Mouse (Mus musculus) ES-E14 (cell line): ENCODE results near the gene Ybx3. TPM values are rescaled to one million over a fixed set of nuclear protein-coding genes. Genes with fewer than 3 reads are reported as not detected.

Experiments
- DNase-seq: peaks from one replicate; pipeline ENCODE4 v3.0.0-alpha.2; 2013; ENCODE audit warnings: low read depth, low spot score
- H3K27ac ChIP-seq: 2 replicates; pipeline ENCODE4 v1.5.1; 2012; ENCODE audit warnings: low read depth, mild to moderate bottlenecking, low read length, moderate library complexity, mixed read lengths; ENCODE audit not compliant: poor library complexity, insufficient read depth, severe bottlenecking
- H3K36me3 ChIP-seq: 2 replicates; pipeline ENCODE4 v1.6.1; 2012; ENCODE audit warnings: mild to moderate bottlenecking, low read length, moderate library complexity, mixed read lengths; ENCODE audit not compliant: control insufficient read depth, poor library complexity, insufficient read depth, severe bottlenecking
- H3K4me1 ChIP-seq, 2 experiments: fragments of 150-350 bp in 1 of 2; sonication (generic) in 1 of 2; 2 replicates each; pipeline ENCODE4 v1.6.1; 2012; ENCODE audit warnings: low read length in 2 of 2, mild to moderate bottlenecking in 1 of 2, mixed read lengths in 1 of 2; ENCODE audit not compliant: control insufficient read depth in 2 of 2, insufficient read depth in 2 of 2, poor library complexity in 1 of 2
- H3K4me3 ChIP-seq, 2 experiments: fragments of 150-350 bp in 1 of 2; sonication (generic) in 1 of 2; 2 replicates each; pipeline ENCODE4 v1.5.1; 2012; ENCODE audit warnings: low read length in 2 of 2, low read depth in 1 of 2, mild to moderate bottlenecking in 1 of 2, mixed read lengths in 1 of 2; ENCODE audit not compliant: insufficient read depth in 1 of 2, poor library complexity in 1 of 2, severe bottlenecking in 1 of 2
- H3K9ac ChIP-seq: 2 replicates; pipeline ENCODE4 v1.6.1; 2012; ENCODE audit warnings: low read depth, mild to moderate bottlenecking, low read length, mixed read lengths; ENCODE audit not compliant: poor library complexity, insufficient read depth, severe bottlenecking
- H3K9me3 ChIP-seq: fragments of 150-350 bp; sonication (generic); 2 replicates; pipeline ENCODE4 v1.6.1; 2012; ENCODE audit warnings: low read depth, mild to moderate bottlenecking, low read length; ENCODE audit not compliant: control insufficient read depth, insufficient read depth
- CHD2 ChIP-seq: IDR thresholded peaks from 2 replicates; pipeline ENCODE4 v1.6.1; 2014; ENCODE audit warnings: mild to moderate bottlenecking, low read depth, low read length, inconsistent platforms
- HCFC1 ChIP-seq: IDR thresholded peaks from 2 replicates; pipeline ENCODE4 v1.6.1; 2012; ENCODE audit warnings: low read length, inconsistent platforms, borderline replicate concordance; ENCODE audit not compliant: insufficient read depth
- MAFK ChIP-seq: IDR thresholded peaks from 2 replicates; pipeline ENCODE4 v1.6.1; 2014; ENCODE audit warnings: mild to moderate bottlenecking, low read depth, low read length, inconsistent platforms; ENCODE audit not compliant: insufficient read depth
- ZC3H11A ChIP-seq: IDR thresholded peaks from 2 replicates; pipeline ENCODE4 v1.6.1; 2012; ENCODE audit warnings: low read depth, mild to moderate bottlenecking, inconsistent platforms, low read length, borderline replicate concordance
- ZNF384 ChIP-seq: IDR thresholded peaks from 2 replicates; pipeline ENCODE4 v1.6.1; 2012; ENCODE audit warnings: low read depth, low read length, inconsistent platforms
- in situ Hi-C, 2 experiments: fragments of 600-800 bp; cut with MboI; formaldehyde crosslinking; loops; one replicate each; pipeline ENCODE4 v1.15.1; 2025; ENCODE audit warnings: low sequenced_read_pairs in 2 of 2, inconsistent platforms in 1 of 2; ENCODE audit not compliant: unreplicated experiment in 2 of 2
- total RNA-seq: library from RNA; depleted of rRNA; stranded (reverse); fragments of 300-350 nt; gene quantifications from 2 replicates; pipeline ENCODE4 v1.2.3, GENCODE M21; 2012; rRNA removed

Gene Ybx3
- total RNA-seq, 1 experiment: 332 TPM

DNA sequence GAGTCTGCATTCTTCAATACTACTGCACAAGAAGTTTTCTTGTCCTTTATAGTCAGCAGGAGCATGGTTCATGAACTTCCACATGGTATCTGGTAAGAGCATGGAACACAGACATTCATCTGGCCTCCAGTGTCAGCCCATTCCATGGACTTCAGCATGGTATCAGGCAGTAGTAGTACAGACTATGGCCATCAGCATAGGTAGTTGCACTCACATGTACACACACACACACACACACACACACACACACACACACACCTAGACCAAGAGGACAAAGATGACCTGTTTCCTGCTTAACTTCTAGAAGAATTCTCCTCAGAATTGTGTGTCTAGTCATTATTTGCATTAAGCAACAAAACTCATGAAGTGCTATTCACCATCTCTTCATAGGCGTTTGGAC, 49.5 kb downstream of the Ybx3 start:
- Histone ChIP-seq H3K4me3 (no peak overlapping the region), H3K4me1 (no peaks in the 10 kb centered on the region), H3K36me3 (no peaks in the 10 kb centered on the region), H3K27ac (no peak overlapping the region), H3K9me3 (no peaks in the 10 kb centered on the region), H3K9ac (no peak overlapping the region)
- no peak for DNase-seq
- in situ Hi-C loops: no loop called here
- TF ChIP-seq ZNF384 (no peak), CHD2 (no peak), HCFC1 (no peak), ZC3H11A (no peak), MAFK (no peak)

DNA sequence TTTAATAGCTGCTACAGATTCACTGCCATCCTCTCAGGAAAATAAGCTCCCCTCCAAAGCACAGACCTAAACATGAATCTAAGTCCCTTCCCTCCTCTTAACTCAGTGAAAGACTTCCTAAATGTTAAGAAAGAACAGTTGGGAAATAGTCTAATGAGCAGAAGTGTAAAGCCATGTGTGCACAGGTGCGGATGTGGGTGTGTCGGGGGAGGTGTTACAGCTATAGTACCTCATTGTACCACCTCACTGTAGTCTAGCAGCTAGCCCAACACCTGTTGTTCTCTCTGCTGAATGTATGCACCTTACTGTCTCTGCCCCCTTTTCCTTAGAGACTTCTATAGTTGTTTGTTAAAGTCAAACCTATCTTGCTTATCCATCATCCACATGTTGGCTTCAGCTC, 61.2 kb downstream of the Ybx3 start:
- Histone ChIP-seq H3K4me3 (no peak overlapping the region), H3K9ac (no peak overlapping the region), H3K36me3 (no peaks in the 10 kb centered on the region), H3K27ac (no peak overlapping the region), H3K9me3 (no peaks in the 10 kb centered on the region), H3K4me1 (no peaks in the 10 kb centered on the region)
- no peak for TF ChIP-seq ZNF384
- no peak for TF ChIP-seq MAFK
- TF ChIP-seq ZC3H11A: no peak
- no peak for TF ChIP-seq HCFC1
- TF ChIP-seq CHD2: no peak
- in situ Hi-C loops: no loop called here
- no peak for DNase-seq

GRCm38 (mm10) chr6:131321854-131322639, 66.2 kb downstream of the Ybx3 start:
- no peak for DNase-seq
- Histone ChIP-seq H3K27ac (no peak overlapping the region), H3K9me3 (no peaks in the 10 kb centered on the region), H3K4me3 (no peak overlapping the region), H3K9ac (no peak overlapping the region), H3K4me1 (no peaks in the 10 kb centered on the region), H3K36me3 (no peaks in the 10 kb centered on the region)
- in situ Hi-C loops: no loop called here
- TF ChIP-seq HCFC1 (no peak), MAFK (no peak), ZNF384 (no peak), ZC3H11A (no peak), CHD2 (no peak)

DNA sequence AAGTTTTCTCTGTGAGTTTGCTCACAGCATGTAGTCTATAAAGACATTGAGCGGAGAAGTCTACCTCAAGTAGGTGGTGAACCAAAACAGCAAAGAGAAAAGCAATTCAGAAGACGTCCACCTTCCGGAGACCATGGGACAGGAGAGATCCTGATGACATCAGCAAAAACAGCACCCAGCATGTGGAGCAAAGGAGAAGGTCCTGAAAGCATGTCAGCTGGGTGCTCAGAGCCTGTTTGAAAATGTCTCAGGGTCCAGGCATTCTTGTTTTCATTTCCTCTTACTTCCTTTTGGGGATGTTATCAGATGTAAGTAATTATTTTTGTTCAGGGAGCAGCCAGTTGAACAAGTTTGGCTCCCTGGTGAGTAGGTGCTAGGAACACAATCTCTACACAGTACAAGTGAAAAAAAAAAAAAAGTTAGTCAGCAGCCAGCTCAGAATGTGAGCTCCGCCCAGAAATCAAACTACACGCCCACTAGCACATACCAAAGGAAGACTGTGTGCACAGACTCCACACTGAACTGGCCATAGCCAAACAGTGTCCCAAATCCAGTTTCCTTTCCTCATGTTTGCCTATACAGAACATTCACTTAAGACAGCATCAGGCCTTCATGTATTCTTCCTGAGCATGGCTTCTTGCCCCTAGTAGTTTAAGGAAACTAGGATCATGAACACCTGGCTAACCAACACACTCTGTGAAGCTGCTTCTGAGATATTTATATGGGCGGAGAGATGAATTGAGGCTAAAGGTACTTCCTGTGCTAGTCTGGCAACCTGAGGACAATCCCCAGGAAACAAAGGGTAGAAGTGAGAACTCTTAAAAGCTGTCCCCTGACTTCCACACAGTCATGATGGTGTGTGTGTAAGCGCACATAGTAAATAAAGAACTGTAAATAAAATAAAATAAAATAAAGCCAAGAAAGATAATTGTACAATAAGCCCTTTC, 71.8 kb downstream of the Ybx3 start:
- Histone ChIP-seq H3K4me1 (no peaks in the 10 kb centered on the region), H3K4me3 (no peak overlapping the region), H3K27ac (no peak overlapping the region), H3K9ac (no peak overlapping the region), H3K9me3 (no peaks in the 10 kb centered on the region), H3K36me3 (no peaks in the 10 kb centered on the region)
- no peak for DNase-seq
- TF ChIP-seq ZNF384 (0 out of 2 replicates have a peak, but pooled peaks have one; percentile 38), CHD2 (no peak)
- in situ Hi-C loops: no loop called here

Other genes with a start within 250 kb of the Ybx3 start
- not detected in 2 replicates for gene Klra2, start 141.1 kb downstream of the Ybx3 start, total RNA-seq
- gene Magohb, start 95.2 kb downstream of the Ybx3 start, total RNA-seq: 9.4 and 10.0 TPM in 2 replicates
- 1.3 and 1.4 TPM in 2 replicates for gene Styk1, start 34.9 kb downstream of the Ybx3 start, total RNA-seq
- not detected in 2 replicates for gene 5430401F13Rik, start 97.9 kb upstream of the Ybx3 start, total RNA-seq
- gene Gm6619, start 97.9 kb upstream of the Ybx3 start, total RNA-seq: not detected in 2 replicates
- not detected in 2 replicates for gene Tas2r130, start 242.4 kb upstream of the Ybx3 start, total RNA-seq